Mouse (Mus musculus) left cerebral cortex, adult 2 months (tissue): ENCODE measurements around the gene Plk2. TPM values are rescaled to one million over a fixed set of nuclear protein-coding genes. Genes with fewer than 3 reads are reported as not detected.

Source experiments
- DNase-seq, 2 experiments: peaks; one replicate each; pipeline ENCODE4 v3.0.0; 2021 to 2022; ENCODE audit warnings: low spot score in 2 of 2, mixed read lengths in 1 of 2; ENCODE audit errors: extremely low spot score in 1 of 2
- H3K27ac ChIP-seq: fragments of 200-600 bp; 2 replicates; pipeline ENCODE4 v1.8.1; 2022
- H3K4me3 ChIP-seq: fragments of 200-600 bp; 2 replicates; pipeline ENCODE4 v1.8.1; 2022
- CTCF ChIP-seq: fragments of 200-600 bp; IDR thresholded peaks from 2 replicates; pipeline ENCODE4 v1.8.1; 2022; ENCODE audit warnings: antibody characterized with exemption, mild to moderate bottlenecking, moderate library complexity
- intact Hi-C: fragments of 180-260 bp; cut with DNase I; formaldehyde crosslinking; loops from one replicate; pipeline ENCODE4 v1.15.1; 2025
- total RNA-seq, 2 experiments: library from RNA; stranded (reverse); gene quantifications; 2 replicates each; pipeline ENCODE4 v1.2.3; 2021

Gene Plk2
- total RNA-seq, 2 experiments from 2014 or later, result 279 TPM

- no peak overlapping the region for H3K4me3 ChIP-seq
- intact Hi-C loops, result no loop called here
These were observed 17.8 kb downstream of the Plk2 start for GRCm38 (mm10) chr13:110412572-110413209.

GRCm38 (mm10) chr13:110418656-110419055 is 23.8 kb downstream of the Plk2 start:
- TF ChIP-seq CTCF, result no peak
- no peak overlapping the region for H3K27ac ChIP-seq
- H3K4me3 ChIP-seq, result no peak overlapping the region
- intact Hi-C loops, result no loop called here
- DNase-seq, result no peak

More at GRCm38 (mm10) chr13:110412572-110413209, 17.8 kb downstream of the Plk2 start:
- TF ChIP-seq CTCF, result no peak
- H3K27ac ChIP-seq, result no peak overlapping the region
- DNase-seq, result no peak

- intact Hi-C loops, result no loop called here
- TF ChIP-seq CTCF, result no peak
- Histone ChIP-seq H3K27ac (no peak overlapping the region), H3K4me3 (no peak overlapping the region)
- no peak for DNase-seq
These were observed 24.8 kb downstream of the Plk2 start for GRCm38 (mm10) chr13:110419640-110420039.

GRCm38 (mm10) chr13:110422434-110422833 is 27.6 kb downstream of the Plk2 start:
- no peak overlapping the region for H3K27ac ChIP-seq
- intact Hi-C loops, result no loop called here
- TF ChIP-seq CTCF, result no peak
- H3K4me3 ChIP-seq, result no peak overlapping the region
- no peak for DNase-seq

- no peak for DNase-seq
- H3K27ac ChIP-seq, result no peak overlapping the region
- intact Hi-C loops, result no loop called here
- no peak for TF ChIP-seq CTCF
- H3K4me3 ChIP-seq, result no peak overlapping the region
These were observed 30.8 kb downstream of the Plk2 start for GRCm38 (mm10) chr13:110425512-110426222.

- no peak overlapping the region for H3K27ac ChIP-seq
- intact Hi-C loops, result no loop called here
- no peak for DNase-seq
- no peak overlapping the region for H3K4me3 ChIP-seq
- TF ChIP-seq CTCF, result no peak
These were observed 36.5 kb downstream of the Plk2 start for GRCm38 (mm10) chr13:110431388-110431787.

GRCm38 (mm10) chr13:110432062-110432566 is 37.3 kb downstream of the Plk2 start:
- no peak overlapping the region for H3K27ac ChIP-seq
- intact Hi-C loops, result no loop called here
- DNase-seq, result no peak
- H3K4me3 ChIP-seq, result no peak overlapping the region
- TF ChIP-seq CTCF, result no peak

GRCm38 (mm10) chr13:110432613-110433012 is 37.8 kb downstream of the Plk2 start:
- TF ChIP-seq CTCF, result no peak

GRCm38 (mm10) chr13:110436692-110437091 is 41.8 kb downstream of the Plk2 start:
- intact Hi-C loops, result no loop called here
- Histone ChIP-seq H3K4me3 (no peak overlapping the region), H3K27ac (no peak overlapping the region)
- TF ChIP-seq CTCF, result no peak
- no peak for DNase-seq

More at GRCm38 (mm10) chr13:110432613-110433012, 37.8 kb downstream of the Plk2 start:
- intact Hi-C loops, result no loop called here
- DNase-seq, result no peak
- Histone ChIP-seq H3K27ac (no peak overlapping the region), H3K4me3 (no peak overlapping the region)

GRCm38 (mm10) chr13:110438624-110439023 is 43.8 kb downstream of the Plk2 start:
- intact Hi-C loops, result no loop called here
- Histone ChIP-seq H3K27ac (peak overlapping the region; percentile 32; the same call in 1 of the 2 replicates), H3K4me3 (no peak overlapping the region)
- TF ChIP-seq CTCF, result no peak
- DNase-seq, result no peak

- no peak for DNase-seq
- Histone ChIP-seq H3K27ac (no peak overlapping the region; the same call in 1 of the 2 replicates), H3K4me3 (no peak overlapping the region)
- intact Hi-C loops, result no loop called here
- no peak for TF ChIP-seq CTCF
These were observed 49.5 kb downstream of the Plk2 start for GRCm38 (mm10) chr13:110444335-110444734.

GRCm38 (mm10) chr13:110444894-110445293 is 50.0 kb downstream of the Plk2 start:
- DNase-seq, result no peak
- Histone ChIP-seq H3K4me3 (no peak overlapping the region), H3K27ac (peak overlapping the region; percentile 45)
- intact Hi-C loops, result loop anchor here (5.0 kb wide), 2 partner anchors 97 to 182 kb away; no protein-coding TSS in a partner anchor
- TF ChIP-seq CTCF, result no peak
